Mouse (Mus musculus) hindbrain, embryonic 14.5 days (tissue): ENCODE measurements around the gene Ascc2. TPM values are rescaled to one million over a fixed set of nuclear protein-coding genes. Genes with fewer than 3 reads are reported as not detected.

Source experiments
- ATAC-seq: fragments of 200-750 bp; cut with Nextera tagmentation; 2 replicates; pipeline ENCODE4 v1.8.0; 2017; ENCODE audit warnings: moderate number of reproducible peaks, mild to moderate bottlenecking, moderate TSS enrichment, moderate library complexity; ENCODE audit not compliant: low FRiP score
- DNase-seq: peaks from one replicate; pipeline ENCODE4 v3.0.0-alpha.2; 2015; ENCODE audit warnings: low spot score
- H3K27ac ChIP-seq: fragments of 300-500 bp; sonication (generic); 2 replicates; pipeline ENCODE4 v1.5.1; 2014; ENCODE audit warnings: mild to moderate bottlenecking, moderate library complexity
- H3K27me3 ChIP-seq: fragments of 300-500 bp; sonication (generic); 2 replicates; pipeline ENCODE4 v1.6.1; 2014; ENCODE audit warnings: mild to moderate bottlenecking, low read length, mixed read lengths; ENCODE audit not compliant: control insufficient read depth, insufficient read depth
- H3K36me3 ChIP-seq: fragments of 300-500 bp; sonication (generic); replicated peaks from 2 replicates; pipeline ENCODE4 v1.6.1; 2014; ENCODE audit not compliant: control insufficient read depth, insufficient read depth
- H3K4me1 ChIP-seq: fragments of 300-500 bp; sonication (generic); replicated peaks from 2 replicates; pipeline ENCODE4 v1.6.1; 2014; ENCODE audit warnings: antibody characterized with exemption, low read length, mixed read lengths; ENCODE audit not compliant: control insufficient read depth, insufficient read depth
- H3K4me2 ChIP-seq: fragments of 300-500 bp; sonication (generic); replicated peaks from 2 replicates; pipeline ENCODE4 v1.6.1; 2014; ENCODE audit warnings: mild to moderate bottlenecking, moderate library complexity
- H3K4me3 ChIP-seq: fragments of 300-500 bp; sonication (generic); replicated peaks from 2 replicates; pipeline ENCODE4 v1.5.1; 2014; ENCODE audit warnings: mild to moderate bottlenecking, low read length
- H3K9ac ChIP-seq: fragments of 300-500 bp; sonication (generic); 2 replicates; pipeline ENCODE4 v1.6.1; 2014
- H3K9me3 ChIP-seq: fragments of 300-500 bp; sonication (generic); 2 replicates; pipeline ENCODE4 v1.6.1; 2016; ENCODE audit warnings: low read length; ENCODE audit not compliant: control insufficient read depth
- WGBS: fragments of 180-500 bp; shearing (Covaris S2); extraction: QIAGEN DNeasy Blood & Tissue Kit; methylation state at CpG from one replicate; pipeline ENCODE4 v1.1.7; 2014; 5-methylcytosine and 5-hydroxymethylcytosine counted together
- polyA plus RNA-seq: library from polyadenylated mRNA; unstranded; fragments of >200 nt; fragmentation: Nextera tagmentation; extraction: Ambion mirVana; gene quantifications from 2 replicates; pipeline ENCODE4 v1.2.1, GENCODE M21; 2014

Ascc2 gene
- polyA plus RNA-seq, 1 experiment from 2014 or later, result 20.2 TPM

DNA sequence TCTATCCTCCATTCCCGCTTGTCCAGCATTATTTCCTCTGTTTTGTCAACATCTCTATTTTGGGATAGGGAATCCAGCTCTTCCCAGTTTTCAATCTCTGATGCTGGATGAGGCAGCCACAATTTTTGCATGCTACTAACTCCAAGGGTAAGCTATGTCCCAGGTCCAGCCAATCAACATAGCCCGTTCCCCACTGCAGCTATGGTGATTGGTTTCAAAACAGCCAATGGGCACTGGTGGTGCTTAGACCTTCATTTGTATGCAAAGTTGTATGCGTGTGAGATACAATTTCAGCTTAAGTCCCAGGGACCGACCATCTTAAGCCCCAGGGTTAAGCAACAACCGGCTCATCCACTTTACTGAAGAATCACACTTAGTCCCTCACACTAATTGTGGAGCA, 14.6 kb upstream of the Ascc2 start:
- no peak for DNase-seq

DNA sequence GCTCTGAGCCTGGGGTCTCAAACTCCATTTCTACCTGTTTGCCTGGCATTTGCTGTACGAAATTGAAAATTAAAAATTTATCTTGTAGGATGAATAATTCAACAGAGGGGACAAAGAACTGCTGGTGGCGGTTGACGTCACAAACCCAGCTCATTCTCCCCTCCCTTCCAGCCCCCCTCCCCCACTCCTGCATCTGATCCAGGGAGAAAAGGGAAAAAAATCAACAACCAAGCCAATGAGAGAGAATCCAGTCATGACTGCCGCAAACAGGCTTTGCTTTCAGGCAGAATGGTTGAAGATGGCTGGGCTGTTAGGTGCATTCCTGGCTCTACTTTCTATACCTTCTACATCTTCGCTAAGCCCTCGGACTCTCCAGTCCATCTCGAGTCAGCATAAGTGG, 11.6 kb upstream of the Ascc2 start:
- H3K4me2 ChIP-seq, result no peak overlapping the region
- DNase-seq (no peak), ATAC-seq (no peak)
- H3K36me3 ChIP-seq, result no peaks in the 10 kb centered on the region
- H3K9ac ChIP-seq, result no peak overlapping the region
- H3K4me3 ChIP-seq, result no peak overlapping the region
- no peaks in the 10 kb centered on the region for H3K27me3 ChIP-seq
- 68% methylated on average over 7 of the region's 7 CpGs for whole genome bisulfite sequencing
- H3K4me1 ChIP-seq, result no peaks in the 10 kb centered on the region
- no peaks in the 10 kb centered on the region for H3K9me3 ChIP-seq
- 0 out of 2 replicates have a peak overlapping the region, but pooled peaks have one; percentile 38 for H3K27ac ChIP-seq

More for the DNA sequence above, 14.6 kb upstream of the Ascc2 start:
- WGBS, result 58% methylated on average over 5 of the region's 5 CpGs
- no peaks in the 10 kb centered on the region for H3K9me3 ChIP-seq
- no peak overlapping the region for H3K4me2 ChIP-seq
- no peaks in the 10 kb centered on the region for H3K36me3 ChIP-seq
- H3K4me3 ChIP-seq, result no peak overlapping the region
- ATAC-seq, result peak; percentile 60; the same call in 1 of the 2 replicates
- no peak overlapping the region for H3K9ac ChIP-seq
- no peaks in the 10 kb centered on the region for H3K4me1 ChIP-seq
- H3K27ac ChIP-seq, result no peak overlapping the region
- H3K27me3 ChIP-seq, result no peaks in the 10 kb centered on the region

DNA sequence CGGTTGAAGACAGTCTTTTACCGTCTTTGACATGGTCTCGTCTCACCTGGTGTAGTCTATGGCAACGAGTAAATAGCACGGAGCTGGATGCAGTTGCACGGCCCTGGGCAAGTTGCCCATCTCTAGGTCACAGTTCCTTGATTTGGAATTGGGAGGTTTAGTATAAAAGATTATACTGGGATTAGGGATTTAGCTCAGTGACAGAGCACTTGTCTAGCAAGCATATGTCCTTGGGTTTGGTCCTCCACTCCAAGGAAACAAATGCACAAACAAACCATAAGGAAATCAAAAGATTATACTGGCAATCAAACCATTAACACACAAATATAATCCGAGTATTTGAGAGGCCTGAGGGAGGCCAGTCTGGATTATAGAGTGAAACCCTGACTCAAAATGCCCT, 9.9 kb upstream of the Ascc2 start:
- H3K4me3 ChIP-seq, result no peak overlapping the region
- no peak overlapping the region for H3K4me2 ChIP-seq
- no peak overlapping the region for H3K27ac ChIP-seq
- no peaks in the 10 kb centered on the region for H3K4me1 ChIP-seq
- no peaks in the 10 kb centered on the region for H3K27me3 ChIP-seq
- H3K36me3 ChIP-seq, result no peaks in the 10 kb centered on the region
- 64% methylated on average over 7 of the region's 7 CpGs for WGBS
- H3K9me3 ChIP-seq, result no peaks in the 10 kb centered on the region
- no peak overlapping the region for H3K9ac ChIP-seq
- ATAC-seq (no peak), DNase-seq (no peak)

DNA sequence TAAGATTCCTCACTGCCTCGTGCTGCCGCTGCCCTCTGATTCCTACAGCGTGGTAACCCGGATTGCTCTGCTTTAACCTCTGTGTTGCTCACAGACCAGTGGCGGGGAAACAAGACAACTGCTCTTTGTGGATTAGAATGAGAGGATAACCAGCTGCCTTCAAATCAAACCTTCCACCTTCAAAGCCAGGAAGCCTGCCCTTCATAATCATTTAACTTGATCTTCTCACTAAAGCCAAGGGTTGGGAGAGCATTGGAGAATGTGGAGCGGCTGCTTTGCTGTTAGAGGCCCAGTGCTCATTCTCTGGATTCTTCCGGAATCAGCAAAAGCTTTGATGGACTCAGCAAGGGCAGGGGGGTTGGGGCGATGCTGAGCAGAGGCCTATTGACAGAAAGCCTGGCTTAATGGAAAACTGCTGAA, 7.7 kb upstream of the Ascc2 start:
- Histone ChIP-seq H3K4me3 (no peak overlapping the region), H3K36me3 (no peaks in the 10 kb centered on the region), H3K9ac (no peak overlapping the region), H3K4me2 (no peak overlapping the region), H3K4me1 (no peaks in the 10 kb centered on the region), H3K27me3 (no peaks in the 10 kb centered on the region), H3K27ac (no peak overlapping the region), H3K9me3 (no peaks in the 10 kb centered on the region)
- DNase-seq (no peak), ATAC-seq (no peak)
- WGBS, result 47% methylated on average over 8 of the region's 8 CpGs

DNA sequence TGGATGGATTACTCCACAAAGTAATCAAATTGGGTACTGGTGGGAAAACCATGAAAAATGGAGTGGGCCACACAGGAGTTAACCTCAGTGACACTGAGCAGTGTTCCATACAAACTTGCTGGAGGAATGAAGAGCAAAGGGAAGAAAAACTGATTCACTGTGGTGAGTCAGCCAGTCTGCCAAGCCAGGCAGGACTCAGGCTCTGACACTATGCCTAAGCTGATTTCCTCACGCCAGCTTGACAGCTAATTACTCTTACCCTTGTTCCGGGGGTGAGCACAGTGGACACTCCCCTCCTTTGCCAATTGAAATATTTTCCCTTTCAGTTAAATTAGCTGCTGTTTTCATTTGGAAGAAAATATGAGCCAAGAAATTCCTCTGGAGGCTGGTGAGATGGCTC, 4.1 kb upstream of the Ascc2 start:
- no peaks in the 10 kb centered on the region for H3K27me3 ChIP-seq
- H3K4me2 ChIP-seq, result no peak overlapping the region
- no peaks in the 10 kb centered on the region for H3K36me3 ChIP-seq
- ATAC-seq, result no peak
- peaks cover 3% of the 10 kb centered on the region for H3K4me1 ChIP-seq
- no peak overlapping the region for H3K9ac ChIP-seq
- H3K9me3 ChIP-seq, result no peaks in the 10 kb centered on the region
- H3K4me3 ChIP-seq, result no peak overlapping the region
- no peak for DNase-seq
- WGBS, result 53% methylated on average over 2 of the region's 2 CpGs
- H3K27ac ChIP-seq, result no peak overlapping the region

DNA sequence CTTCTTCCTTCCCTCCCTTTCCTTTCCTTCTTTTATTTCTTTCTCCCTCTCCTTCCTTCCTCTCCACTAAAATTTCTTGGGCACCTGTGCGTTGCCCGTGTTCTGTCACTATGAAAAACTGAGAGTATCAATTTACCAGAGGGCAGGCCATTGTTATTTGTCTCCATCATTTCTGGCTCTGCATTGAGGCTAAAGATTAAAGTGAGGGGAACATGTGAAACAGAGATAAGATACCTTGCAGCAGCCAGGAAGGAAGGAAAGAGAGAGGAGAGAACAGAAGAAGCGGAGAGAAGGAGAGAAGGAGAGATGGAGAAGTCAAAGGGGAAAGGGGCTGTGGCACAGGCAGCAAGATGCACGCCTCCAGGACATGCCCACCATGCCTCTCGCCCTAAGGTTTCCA, 3.2 kb upstream of the Ascc2 start:
- Histone ChIP-seq H3K4me2 (no peak overlapping the region), H3K9me3 (no peaks in the 10 kb centered on the region), H3K27me3 (no peaks in the 10 kb centered on the region), H3K9ac (no peak overlapping the region), H3K4me3 (no peak overlapping the region), H3K27ac (no peak overlapping the region), H3K36me3 (0 out of 2 replicates have a peak, but pooled peaks cover under 1% of the 10 kb centered on the region), H3K4me1 (peaks cover 9% of the 10 kb centered on the region)
- 79% methylated on average over 5 of the region's 5 CpGs for WGBS
- DNase-seq (no peak), ATAC-seq (no peak)

DNA sequence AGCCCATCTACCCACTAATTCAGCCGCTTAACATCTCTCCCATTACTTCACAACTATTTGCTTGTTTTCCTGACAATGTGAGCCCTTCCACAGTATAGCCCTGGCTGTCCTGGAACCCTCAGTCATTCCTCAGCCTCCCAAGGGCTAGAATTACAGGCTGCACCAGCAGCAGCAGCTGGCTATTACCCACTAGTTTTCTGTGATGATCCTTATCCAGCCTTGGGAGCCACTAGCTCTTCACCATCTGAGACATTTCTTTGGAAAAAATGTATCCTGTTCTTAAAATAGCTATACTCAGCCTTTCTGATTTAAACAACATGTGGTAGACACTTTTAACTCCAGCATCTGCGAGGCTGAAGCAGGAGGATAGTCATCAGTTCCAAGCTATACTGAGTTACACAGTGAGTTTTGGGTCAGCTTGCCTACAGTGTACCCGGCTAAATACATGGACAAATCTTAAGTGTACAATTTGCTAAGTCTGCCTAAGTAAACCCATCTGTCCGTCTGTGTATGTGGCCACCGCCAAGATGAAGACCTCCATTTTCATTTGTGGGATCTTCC, 685 bp upstream of the Ascc2 start:
- Histone ChIP-seq H3K27ac (no peak overlapping the region), H3K4me3 (peak overlapping the region; percentile 56), H3K36me3 (peaks cover 12% of the 10 kb centered on the region), H3K4me1 (peaks cover 9% of the 10 kb centered on the region), H3K9ac (no peak overlapping the region), H3K4me2 (peak overlapping the region; percentile 65), H3K9me3 (no peaks in the 10 kb centered on the region), H3K27me3 (no peaks in the 10 kb centered on the region)
- WGBS, result 63% methylated on average over 5 of the region's 5 CpGs
- DNase-seq (no peak), ATAC-seq (no peak)

DNA sequence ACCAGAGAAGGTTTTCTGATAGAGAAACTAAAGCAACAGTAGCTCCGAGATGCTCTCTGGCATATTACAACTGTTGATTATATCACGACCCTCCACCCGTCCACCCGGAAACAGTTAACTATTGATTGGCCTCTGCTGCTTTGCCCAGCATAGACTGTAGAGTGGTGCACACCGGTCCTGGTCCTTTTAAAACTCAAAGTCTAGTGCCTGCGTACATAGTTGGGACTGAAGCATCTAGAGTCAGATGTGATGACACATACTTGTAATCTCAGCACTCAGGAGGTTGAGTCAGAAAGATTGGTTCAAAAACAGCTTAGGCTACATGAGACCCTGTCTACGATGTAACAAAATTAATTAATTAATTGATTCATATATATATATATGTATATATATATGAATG, 714 bp downstream of the Ascc2 start:
- WGBS, result 30% methylated on average over 7 of the region's 7 CpGs
- no peak for DNase-seq
- peaks cover 15% of the 10 kb centered on the region for H3K36me3 ChIP-seq
- H3K4me1 ChIP-seq, result peaks cover 9% of the 10 kb centered on the region
- no peak overlapping the region for H3K27ac ChIP-seq
- H3K9me3 ChIP-seq, result no peaks in the 10 kb centered on the region
- H3K4me2 ChIP-seq, result peak overlapping the region; percentile 65
- peak overlapping the region; percentile 56 for H3K4me3 ChIP-seq
- no peak for ATAC-seq
- peak overlapping the region; percentile 65 for H3K9ac ChIP-seq
- H3K27me3 ChIP-seq, result no peaks in the 10 kb centered on the region

DNA sequence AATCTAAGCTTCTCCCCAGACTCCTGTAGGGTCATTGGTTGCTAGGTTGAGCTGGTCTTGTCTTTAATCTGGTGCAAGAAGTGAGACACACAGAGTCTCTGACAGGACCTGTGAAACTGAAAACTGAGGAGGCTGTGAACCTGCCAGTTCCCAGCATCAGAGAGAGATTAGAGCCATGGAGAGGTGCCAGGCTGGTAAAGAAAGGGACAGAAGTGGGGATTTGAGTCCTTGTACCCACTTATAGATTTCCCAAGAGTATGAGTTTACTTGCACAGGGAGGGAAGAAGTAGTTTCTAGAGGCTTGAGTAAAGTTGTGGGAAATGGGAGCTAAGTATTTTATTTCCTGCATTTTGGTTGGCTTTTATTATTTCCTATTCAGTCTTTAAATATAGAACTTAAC, 3.6 kb downstream of the Ascc2 start:
- Histone ChIP-seq H3K9ac (no peak overlapping the region), H3K27ac (no peak overlapping the region), H3K4me2 (no peak overlapping the region), H3K36me3 (peaks cover 22% of the 10 kb centered on the region), H3K4me1 (peaks cover 9% of the 10 kb centered on the region), H3K27me3 (no peaks in the 10 kb centered on the region), H3K4me3 (no peak overlapping the region), H3K9me3 (no peaks in the 10 kb centered on the region)
- no peak for ATAC-seq
- DNase-seq, result no peak

DNA sequence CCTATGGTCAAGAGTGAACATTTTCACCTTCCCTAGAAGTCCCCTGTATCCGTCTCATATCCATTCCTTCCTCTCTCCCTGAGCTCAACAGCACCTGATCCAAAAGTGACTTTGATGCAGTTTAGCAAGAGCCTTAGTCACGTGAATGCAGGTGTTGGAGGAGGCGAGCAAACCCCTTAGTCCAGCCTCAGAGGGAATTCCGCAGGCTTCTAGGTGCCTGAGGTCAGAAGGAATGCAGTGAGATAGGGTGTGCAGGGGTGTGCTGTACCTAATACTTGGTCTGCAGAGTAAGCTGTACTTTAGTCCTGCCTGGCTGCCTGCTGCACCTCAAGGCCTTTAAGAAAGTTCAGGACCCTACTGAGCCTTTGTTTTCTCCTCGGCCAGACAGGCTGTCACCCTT, 6.2 kb downstream of the Ascc2 start:
- Histone ChIP-seq H3K4me1 (peaks cover 3% of the 10 kb centered on the region; the same call in 1 of the 2 replicates), H3K4me2 (no peak overlapping the region), H3K27ac (no peak overlapping the region), H3K36me3 (peaks cover 47% of the 10 kb centered on the region), H3K27me3 (no peaks in the 10 kb centered on the region), H3K9me3 (no peaks in the 10 kb centered on the region), H3K4me3 (no peak overlapping the region), H3K9ac (no peak overlapping the region)
- 56% methylated on average over 5 of the region's 5 CpGs for WGBS
- DNase-seq (no peak), ATAC-seq (no peak)
